Mouse (Mus musculus): ENCODE measurements around the gene Fam32a.

DNA sequence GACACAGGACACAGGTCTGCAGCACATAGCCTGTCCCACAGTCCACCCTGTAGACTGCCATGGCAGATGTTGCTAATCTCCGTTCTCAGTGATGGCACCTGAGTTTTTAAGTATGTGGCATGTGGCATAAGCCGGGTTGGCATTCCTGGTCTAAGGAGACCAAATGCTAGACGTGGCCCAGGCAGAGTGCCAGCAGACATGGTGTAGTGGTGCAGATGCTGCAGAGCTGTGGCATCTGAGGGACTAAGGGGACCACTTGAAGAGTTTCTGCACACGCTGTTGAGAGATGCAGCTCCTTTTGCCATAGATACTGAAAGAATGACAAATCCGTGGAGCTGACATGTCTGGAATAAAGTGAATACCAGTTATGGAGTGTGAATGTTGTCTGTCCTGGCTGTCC lies 3.1 kb downstream of the Fam32a start:
- TF ChIP-seq CTCF (IDR thresholded peaks at IDR 0.05; ENCODE audit: extremely low read depth, insufficient read depth, low read length) (no peak), POLR2A (IDR thresholded peaks at IDR 0.05; ENCODE audit: extremely low read depth, insufficient read depth, low read length) (no peak)
